Mouse (Mus musculus): ENCODE data around the gene Mtcp1. TPM values are rescaled to one million over a fixed set of nuclear protein-coding genes. Genes with fewer than 3 reads are reported as not detected.

The Mtcp1 gene
- 6.0 TPM for polyA plus RNA-seq (2015; fragmentation: Illumina TruSeq; extraction: RNeasy Lipid Tissue Mini Kit (QIAGEN cat#74804); ENCODE audit: insufficient read depth, low read depth, low replicate concordance)

DNA sequence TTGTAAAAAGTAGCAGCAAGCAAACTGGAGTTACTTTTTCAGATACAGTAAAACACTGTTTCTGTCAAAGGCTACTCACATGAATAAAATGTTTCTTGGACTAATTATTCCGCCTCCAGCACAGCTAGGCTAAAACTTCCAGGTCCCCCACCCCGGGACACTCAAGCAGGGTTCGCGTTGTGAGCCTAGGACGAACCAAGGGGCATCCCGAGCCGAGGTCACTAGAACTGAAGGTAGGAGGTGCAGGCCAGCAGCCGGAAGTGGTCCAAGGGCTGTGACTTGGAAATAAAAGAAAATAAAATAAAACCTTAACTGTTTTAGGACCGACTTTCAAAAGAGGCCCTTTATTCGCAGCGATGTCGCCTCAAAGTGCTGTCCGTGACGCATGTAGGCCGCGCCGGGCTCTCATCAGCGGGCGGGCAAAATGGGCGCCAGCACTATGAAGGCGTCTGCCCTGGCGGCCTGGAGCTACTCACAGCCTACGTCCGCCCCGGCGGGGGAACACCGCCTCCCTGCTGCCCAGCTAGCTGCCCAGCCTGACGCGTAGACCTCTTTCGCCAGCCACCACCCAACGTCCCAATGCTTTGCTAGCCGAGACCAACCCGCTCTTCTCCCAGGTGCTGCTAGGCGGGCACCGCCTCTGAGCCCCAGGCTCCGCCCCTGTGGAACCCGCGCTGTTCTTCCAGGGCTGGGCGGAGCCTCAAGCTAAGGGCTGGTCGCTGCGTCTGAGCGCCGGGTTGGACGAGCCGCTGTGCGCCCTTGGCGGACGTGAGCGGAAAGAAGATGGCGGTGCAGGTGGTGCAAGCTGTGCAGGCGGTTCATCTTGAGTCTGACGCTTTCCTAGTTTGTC, at the start of gene Mtcp1, which contains the start of the genes Cmc4 and Brcc3:
Mtcp1 (minus strand) TSS at position 653 of the 850 bp plus-strand sequence.
Cmc4 (minus strand) TSS at position 649 of the 850 bp plus-strand sequence.
Brcc3 (plus strand) TSS at position 693 of the 850 bp plus-strand sequence.

GRCm38 (mm10) chrX:75382195-75382771, 34.1 kb downstream of the Mtcp1 start, which contains the start of the genes Fundc2 and F8:
TSS of gene Fundc2 (plus strand) at chrX:75382399.
TSS of gene F8 (minus strand) at chrX:75382615.

Other genes starting within 250 kb of the Mtcp1 start
- gene Fundc2, start 34.2 kb downstream of the Mtcp1 start, polyA plus RNA-seq (2015; fragmentation: Illumina TruSeq; extraction: RNeasy Lipid Tissue Mini Kit (QIAGEN cat#74804); ENCODE audit: insufficient read depth, low read depth, low replicate concordance) = 5.3 TPM
- gene F8, start 34.0 kb downstream of the Mtcp1 start, polyA plus RNA-seq (2015; fragmentation: Illumina TruSeq; extraction: RNeasy Lipid Tissue Mini Kit (QIAGEN cat#74804); ENCODE audit: insufficient read depth, low read depth, low replicate concordance) = 0.46 TPM
- gene Cmc4, start within 50 bp of the Mtcp1 start, polyA plus RNA-seq (2015; fragmentation: Illumina TruSeq; extraction: RNeasy Lipid Tissue Mini Kit (QIAGEN cat#74804); ENCODE audit: insufficient read depth, low read depth, low replicate concordance) = 5.4 TPM
- gene Brcc3, start within 50 bp of the Mtcp1 start, polyA plus RNA-seq (2015; fragmentation: Illumina TruSeq; extraction: RNeasy Lipid Tissue Mini Kit (QIAGEN cat#74804); ENCODE audit: insufficient read depth, low read depth, low replicate concordance) = 5.9 TPM
- gene Vbp1, start 97.7 kb upstream of the Mtcp1 start, polyA plus RNA-seq (2015; fragmentation: Illumina TruSeq; extraction: RNeasy Lipid Tissue Mini Kit (QIAGEN cat#74804); ENCODE audit: insufficient read depth, low read depth, low replicate concordance) = 9.4 TPM
- 2.1 TPM for gene Rab39b, start 161.6 kb upstream of the Mtcp1 start, polyA plus RNA-seq (2015; fragmentation: Illumina TruSeq; extraction: RNeasy Lipid Tissue Mini Kit (QIAGEN cat#74804); ENCODE audit: insufficient read depth, low read depth, low replicate concordance)

All from pancreas, adult 10 weeks (tissue).